Mouse (Mus musculus): Measurements from ENCODE around the gene Chia1. TPM values are rescaled to one million over a fixed set of nuclear protein-coding genes. Genes with fewer than 3 reads are reported as not detected.

Gene Chia1
- not detected for total RNA-seq (2023)

DNA sequence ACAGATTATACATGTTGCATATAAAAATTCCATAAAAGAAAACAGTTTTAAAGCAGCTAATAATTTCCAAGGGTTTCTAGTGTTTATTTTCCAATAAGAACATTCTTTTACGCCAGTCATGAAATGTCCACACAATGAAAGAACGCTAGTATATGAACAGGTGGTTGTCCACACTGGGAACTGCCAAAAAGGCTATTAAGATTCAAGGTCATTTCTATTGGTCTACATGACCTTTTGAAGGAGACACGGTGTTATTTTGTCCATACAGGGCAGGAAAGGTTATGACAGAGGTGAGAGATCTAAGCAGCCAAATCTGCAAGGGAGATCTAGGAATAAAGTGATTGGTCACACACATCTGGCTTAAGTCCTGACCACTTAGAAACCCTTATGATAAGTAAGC is at the start of gene Chia1:
Gene Chia1, plus strand, starts transcription at position 301 of the 400 bp plus-strand sequence.

GRCm38 (mm10) chr3:106167464-106167863 is 54.4 kb downstream of the Chia1 start, which contains the start of gene Chil3:
Chil3 (minus strand) TSS chr3:106167564.

Other genes with a start within 250 kb of the Chia1 start
- 1 to 10 TPM; 2.7 to 3.2 TPM for gene Adora3, start 242.4 kb upstream of the Chia1 start, total RNA-seq (2023)
- 1 to 10 TPM in 1 of 2 experiments, under 1 TPM in 1; 0.49 to 1.2 TPM for gene Tmigd3, start 242.3 kb upstream of the Chia1 start, total RNA-seq (2023)
- gene I830077J02Rik, start 180.6 kb upstream of the Chia1 start, total RNA-seq (2023), result 10 to 100 TPM; 74.1 to 95.4 TPM
- gene Wdr77, start 153.9 kb upstream of the Chia1 start, total RNA-seq (2023), result 10 to 100 TPM; 33.7 to 38.0 TPM
- gene Atp5f1, start 153.1 kb upstream of the Chia1 start, total RNA-seq (2023), result 100 to 1,000 TPM; 150 to 160 TPM
- gene Ovgp1, start 139.5 kb upstream of the Chia1 start, total RNA-seq (2023), result 1 to 10 TPM; 5.5 to 6.3 TPM
- gene Pifo, start 98.6 kb upstream of the Chia1 start, total RNA-seq (2023), result not detected
- 10 to 100 TPM; 12.4 to 19.1 TPM for gene Chil5, start 80.4 kb upstream of the Chia1 start, total RNA-seq (2023)
- gene Chil3, start 54.3 kb downstream of the Chia1 start, total RNA-seq (2023), result 1,000 to 10,000 TPM; 2,886 to 3,700 TPM
- 1 to 10 TPM; 1.0 to 1.4 TPM for gene Chil4, start 106.3 kb downstream of the Chia1 start, total RNA-seq (2023)

Measured in neutrophil, adult 59 days (primary cell).